ENCODE assay signal across 8 mouse cellular contexts in the genomic region with DNA sequence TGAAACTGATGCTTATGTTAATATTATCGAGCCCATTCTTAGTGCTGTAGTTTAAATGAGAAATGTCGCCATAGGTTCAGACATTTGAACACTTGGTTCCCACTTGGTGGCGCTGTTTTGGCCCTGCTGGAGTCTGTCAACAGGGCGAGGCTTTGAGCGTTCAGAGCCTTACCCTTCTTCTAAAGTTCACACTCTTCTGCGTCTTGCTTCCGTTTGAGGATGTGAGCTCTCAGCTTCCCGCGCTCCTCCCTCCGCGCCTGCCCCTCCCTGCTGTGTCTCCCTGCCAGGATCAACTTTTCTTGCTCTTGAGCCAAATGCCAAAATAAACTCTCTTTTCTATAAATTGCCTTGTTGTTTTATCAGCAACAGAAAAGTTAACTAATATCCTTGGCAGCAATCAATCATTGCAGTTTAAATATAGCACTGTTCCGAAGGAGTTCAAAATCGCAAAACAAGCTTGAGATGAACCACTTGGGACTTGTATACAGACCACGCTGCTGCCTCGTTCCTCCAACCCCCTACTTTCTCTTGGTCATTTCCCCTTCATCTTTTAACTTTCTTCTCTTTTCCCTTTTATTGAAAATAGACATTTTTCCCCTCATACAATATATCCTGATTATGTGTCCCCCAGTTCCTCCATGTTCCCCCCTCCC. TPM values are rescaled to one million over a fixed set of nuclear protein-coding genes. Genes with fewer than 3 reads are reported as not detected.
DNase-seq lines count a peak whose midpoint lies in the region; ATAC-seq lines count a peak whose summit lies in the region.

No protein-coding gene starts in this region.

- no peak overlapping the region for H3K9ac ChIP-seq in heart, embryonic 14.5 days (ENCODE audit: low read length)
- no peak overlapping the region for H3K9ac ChIP-seq in forebrain, embryonic 13.5 days

- no peak for ATAC-seq in heart, embryonic 14.5 days (ENCODE audit: insufficient number of reproducible peaks, insufficient read depth, low FRiP score, low read depth)
- ATAC-seq in monocyte, adult 5-6 weeks (replicated peaks; ENCODE audit: insufficient number of reproducible peaks, low FRiP score, low TSS enrichment, poor library complexity, severe bottlenecking), result no peak
- ATAC-seq in forebrain, embryonic 13.5 days, result no peak

- no peaks in the 10 kb centered on the region for H3K9me3 ChIP-seq in heart, embryonic 14.5 days (ENCODE audit: control insufficient read depth, low read length)
- no peaks in the 10 kb centered on the region for H3K9me3 ChIP-seq in forebrain, embryonic 13.5 days (replicated peaks)

- H3K27ac ChIP-seq in heart, embryonic 14.5 days (replicated peaks in 1 of 2; ENCODE audit: control insufficient read depth in 1 of 2, insufficient read depth in 1 of 2, low read depth in 2 of 2, low read length in 2 of 2), result no peak overlapping the region
- no peak overlapping the region for H3K27ac ChIP-seq in forebrain, embryonic 13.5 days

- WGBS in heart, embryonic 14.5 days, result 34% methylated on average over 15 of the region's 15 CpGs
- 69% methylated on average over 15 of the region's 15 CpGs for WGBS in forebrain, embryonic 13.5 days

- no peaks in the 10 kb centered on the region for H3K27me3 ChIP-seq in heart, embryonic 14.5 days (ENCODE audit: control insufficient read depth, insufficient read depth, low read length)
- H3K27me3 ChIP-seq in forebrain, embryonic 13.5 days, result no peaks in the 10 kb centered on the region

- peak; percentile 68 for DNase-seq in ES-CJ7 (ENCODE audit: low read depth, low spot score)
- DNase-seq in adipocyte (ENCODE audit: low spot score), result peak; percentile 56
- DNase-seq in kidney, postnatal 4 days, result peak; percentile 66 to 74
- no peak for DNase-seq in natural killer cell, adult 2 months (ENCODE audit: low spot score in 2 of 2)
- no peak for DNase-seq in cerebellum, adult 18-20 months

- peak overlapping the region; percentile 38 for H3K4me2 ChIP-seq in heart, embryonic 14.5 days (ENCODE audit: low read length)
- H3K4me2 ChIP-seq in forebrain, embryonic 13.5 days, result no peak overlapping the region

- no peaks in the 10 kb centered on the region for H3K36me3 ChIP-seq in heart, embryonic 14.5 days (ENCODE audit: control insufficient read depth, insufficient read depth, low read length)
- no peaks in the 10 kb centered on the region for H3K36me3 ChIP-seq in forebrain, embryonic 13.5 days (ENCODE audit: poor library complexity, severe bottlenecking)

- no peak overlapping the region for H3K4me3 ChIP-seq in heart, embryonic 14.5 days (ENCODE audit: control insufficient read depth in 1 of 2, insufficient read depth in 1 of 2, low read depth in 1 of 2, low read length in 2 of 2)
- H3K4me3 ChIP-seq in forebrain, embryonic 13.5 days, result no peak overlapping the region

- peaks cover 3 to 6% of the 10 kb centered on the region in 2 experiments; a peak in 2 of 4 replicates for H3K4me1 ChIP-seq in heart, embryonic 14.5 days (ENCODE audit: control insufficient read depth in 2 of 2, insufficient read depth in 2 of 2, low read length in 2 of 2)
- no peaks in the 10 kb centered on the region for H3K4me1 ChIP-seq in forebrain, embryonic 13.5 days

RNA-seq across cellular contexts. Expression of a gene that starts 42.4 kb away (rescaled TPM):
- 53.3 and 57.7 TPM in 2 replicates for polyA plus RNA-seq in heart, embryonic 14.5 days (2014; fragmentation: Nextera tagmentation; extraction: Ambion mirVana)
- not detected in 3 replicates for total RNA-seq in monocyte, adult 5-6 weeks (2017)
- polyA plus RNA-seq in forebrain, embryonic 13.5 days (2015; fragmentation: Nextera tagmentation; extraction: Ambion mirVana), result 24.5 and 30.4 TPM in 2 replicates

Comparison
In these comparisons a context has a peak if more than half of its experiments do, and no peak if none do; other contexts are left out.
1. DNase-seq: peak in ES-CJ7 (single experiment), adipocyte (single experiment) and kidney, postnatal 4 days (2 of 2); none in natural killer cell, adult 2 months (0 of 2) and cerebellum, adult 18-20 months (0 of 2).